Mouse (Mus musculus) CD8-positive naive resting alpha-beta T cell, adult 2 months (primary cell): ENCODE results near the gene Plin4.

Source experiments
- DNase-seq, 2 experiments: peaks; one replicate each; pipeline ENCODE4 v3.0.0; 2022; ENCODE audit warnings: low read depth in 2 of 2, low spot score in 2 of 2

Gene Plin4

DNA sequence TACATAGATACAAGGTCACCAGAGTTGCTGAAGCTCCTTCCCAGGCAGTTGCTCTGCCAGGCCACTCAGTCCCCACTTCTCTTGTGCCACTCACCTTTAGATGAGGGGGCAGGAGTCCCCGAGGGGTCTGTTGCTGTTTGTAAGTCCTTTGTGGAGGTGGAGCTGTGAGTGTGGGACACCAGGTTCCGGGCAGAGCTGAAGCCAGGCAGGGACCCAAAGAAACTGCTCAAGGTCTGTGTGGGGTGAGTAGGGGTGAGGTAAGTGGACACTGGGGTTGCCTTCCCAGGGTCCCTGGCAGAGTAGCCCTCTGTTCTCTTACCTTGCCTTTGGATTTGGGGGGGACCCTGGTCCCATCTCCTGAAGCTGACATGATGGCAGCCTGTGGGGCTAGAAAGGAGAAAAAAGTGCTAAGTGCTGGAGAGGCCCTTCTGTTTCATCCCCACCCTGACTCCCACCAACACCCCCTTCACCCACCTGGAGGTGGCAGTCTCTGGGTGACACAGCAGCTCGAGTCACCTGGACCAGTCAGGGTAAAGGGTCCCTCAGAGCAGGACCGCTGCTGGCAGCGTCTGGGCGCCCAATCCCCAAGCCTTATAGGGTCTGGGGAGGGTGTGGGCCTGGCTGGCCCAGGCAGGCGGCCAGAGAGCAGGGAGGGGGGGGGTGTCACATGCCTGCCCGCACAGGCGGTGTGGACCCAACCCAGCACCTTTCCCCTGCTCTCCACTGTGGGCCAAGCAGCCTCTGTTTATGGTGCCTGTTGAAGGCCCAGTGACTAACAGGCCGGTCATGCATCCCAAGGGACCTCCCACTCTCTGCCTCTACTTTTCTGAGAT is at the start of gene Plin4:
Plin4 (minus strand) TSS at position 585 of the 833 bp plus-strand sequence.
- DNase-seq = no peak

DNA sequence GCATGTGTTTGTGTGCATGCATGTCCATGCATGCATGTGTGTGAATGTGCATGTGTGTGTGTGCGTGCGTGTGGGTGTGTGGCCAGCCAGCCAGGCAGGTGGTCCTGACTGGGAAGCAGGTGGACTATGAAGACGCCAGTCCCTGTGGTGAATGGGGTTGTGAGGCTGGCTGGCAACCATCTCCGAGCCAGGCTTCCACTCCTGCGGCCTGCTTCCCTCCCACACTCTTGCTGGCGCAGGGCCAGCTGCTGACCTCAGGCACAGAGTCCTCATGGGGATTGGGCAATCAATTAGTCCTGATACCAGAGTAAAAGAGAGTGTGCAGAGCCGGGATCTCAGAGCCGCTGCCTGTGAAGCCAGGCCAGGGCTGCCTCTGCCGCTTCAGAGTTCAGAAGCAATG is 44.0 kb upstream of the Plin4 start:
- DNase-seq = no peak

DNA sequence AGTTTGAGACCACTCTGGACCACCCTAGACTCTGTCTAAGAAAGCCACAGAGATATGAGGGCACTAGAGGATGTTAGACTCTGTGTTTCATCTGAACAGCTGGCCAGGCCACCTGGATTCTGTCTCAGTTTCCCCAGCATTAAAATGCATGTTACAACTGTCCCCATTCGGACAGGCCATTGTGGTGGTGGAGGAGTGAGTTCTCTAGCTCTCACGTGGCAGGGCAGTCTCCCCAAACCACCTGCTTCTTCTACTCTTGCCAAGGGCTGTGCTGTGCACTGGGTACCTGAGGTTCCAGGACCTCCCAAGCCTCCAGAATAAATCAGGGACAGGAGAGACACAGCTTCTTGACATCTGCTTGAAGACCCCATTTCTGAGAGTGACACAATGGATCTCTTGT is 40.3 kb upstream of the Plin4 start:
- no peak for DNase-seq

DNA sequence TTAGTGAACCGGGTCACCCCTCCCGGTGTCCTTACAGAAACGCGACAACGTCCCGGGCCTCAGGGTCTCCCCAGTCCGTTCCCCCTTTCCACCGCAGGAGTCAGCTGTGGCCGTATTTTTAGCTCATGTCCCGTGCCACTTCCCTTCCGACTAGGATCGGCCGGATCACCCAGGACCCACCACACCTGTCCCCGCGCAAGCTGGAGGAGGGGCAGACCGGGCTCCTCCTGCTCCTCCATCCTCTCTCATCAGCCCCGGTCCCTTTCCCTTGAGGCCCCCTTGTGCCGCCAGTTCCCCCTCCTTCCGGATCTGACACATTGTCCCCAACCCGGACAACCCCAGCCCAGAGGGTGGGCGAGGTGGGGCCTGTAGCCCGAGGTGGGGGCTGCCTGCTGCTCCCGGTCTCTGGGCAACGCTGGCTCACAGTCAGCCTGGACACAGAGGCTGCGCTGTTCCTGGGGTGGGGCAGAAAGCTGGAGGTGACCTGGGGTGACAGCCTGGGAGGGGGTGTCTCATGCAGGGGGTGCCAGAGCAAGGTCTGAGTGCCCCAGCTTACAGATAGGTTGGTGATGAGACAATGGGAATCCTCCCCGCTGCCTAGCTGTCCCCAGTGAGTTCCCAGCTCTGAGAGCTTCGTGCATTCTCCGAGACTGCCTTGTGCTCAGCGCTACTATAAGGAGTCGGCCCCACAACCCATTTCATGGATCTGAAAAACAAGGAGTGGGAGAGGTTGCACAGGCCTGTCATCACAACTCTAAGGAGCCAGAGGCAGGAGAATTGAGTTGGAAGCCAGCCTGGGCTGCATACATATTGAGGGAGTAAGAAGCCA is 39.4 kb upstream of the Plin4 start:
- DNase-seq = no peak

DNA sequence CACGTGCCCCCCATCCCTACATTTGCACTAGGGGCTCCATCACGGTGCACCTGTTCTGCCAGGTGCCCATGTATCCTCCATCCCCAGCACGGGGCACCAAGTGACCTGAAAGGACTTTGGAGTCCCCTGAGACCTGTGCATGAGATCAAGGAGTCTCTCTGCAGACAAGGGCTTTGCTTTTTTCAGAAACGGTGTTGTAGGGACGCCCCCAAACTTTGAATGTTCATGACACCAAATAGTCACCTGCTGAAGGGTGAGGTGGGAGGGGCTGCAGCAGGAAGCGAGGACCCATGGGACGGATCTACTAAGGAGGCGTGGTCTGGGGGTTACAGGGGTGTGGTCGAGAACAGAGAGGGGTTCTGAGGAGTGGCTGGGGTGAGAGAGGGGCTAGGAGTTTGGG is 38.7 kb upstream of the Plin4 start:
- no peak for DNase-seq

DNA sequence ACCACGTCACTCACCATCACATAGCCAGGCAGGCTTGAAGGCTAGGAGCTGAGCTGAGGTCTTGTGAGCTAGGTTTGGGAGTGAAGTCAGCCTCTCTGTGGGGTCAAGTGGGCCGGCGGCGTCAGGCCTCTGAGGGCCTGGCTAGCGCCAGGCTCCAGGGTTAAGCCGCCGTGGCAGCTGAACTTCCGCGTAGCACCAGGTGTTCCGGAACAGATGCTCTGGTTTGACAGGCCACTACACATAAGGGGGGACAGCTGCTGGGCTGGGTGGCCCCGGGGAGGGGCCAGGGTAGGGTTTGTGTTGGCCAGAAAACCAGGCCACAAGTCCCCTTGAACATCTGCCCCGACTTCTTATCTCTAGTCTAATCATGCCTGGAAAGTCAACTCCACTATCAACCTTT is 37.8 kb upstream of the Plin4 start:
- no peak for DNase-seq

DNA sequence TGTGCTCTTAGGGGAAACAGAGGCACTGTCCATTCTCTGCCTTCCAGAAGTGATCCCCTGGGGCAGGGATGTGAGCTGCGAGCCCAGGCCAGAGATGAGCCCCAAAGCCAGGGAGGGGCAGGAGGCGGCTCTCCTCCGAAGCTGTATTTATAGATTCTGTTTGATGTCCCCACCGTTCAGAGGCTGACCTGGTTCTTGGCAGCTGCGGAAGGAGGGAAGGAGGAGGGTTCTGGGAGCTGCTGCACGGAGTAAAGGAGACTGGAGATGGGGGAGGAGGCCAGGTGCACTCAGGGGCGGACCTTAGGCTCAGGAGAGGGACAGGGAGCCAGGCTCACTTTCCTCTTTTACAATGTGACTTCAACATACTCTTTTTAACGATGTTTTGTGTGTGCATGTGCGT is 36.5 kb upstream of the Plin4 start:
- DNase-seq = no peak

DNA sequence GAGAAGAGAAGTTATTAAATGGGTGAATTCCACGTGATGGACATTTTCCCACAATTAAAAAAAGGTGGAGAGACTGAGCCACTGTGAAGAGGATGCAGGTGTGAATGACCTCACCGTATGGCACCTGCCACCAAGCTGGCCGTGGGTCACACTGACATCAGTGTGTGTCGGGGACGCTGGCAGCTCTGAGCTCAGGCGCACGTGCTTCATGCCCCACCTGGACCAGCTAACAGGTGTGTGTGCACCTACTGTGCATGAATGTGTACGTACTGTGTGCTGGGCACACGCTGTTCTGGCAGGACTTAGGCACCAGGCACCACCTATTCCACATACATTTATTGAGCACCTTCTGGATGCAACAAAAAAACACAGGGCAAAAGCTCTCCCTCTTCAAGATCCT is 34.9 kb upstream of the Plin4 start:
- DNase-seq = no peak

DNA sequence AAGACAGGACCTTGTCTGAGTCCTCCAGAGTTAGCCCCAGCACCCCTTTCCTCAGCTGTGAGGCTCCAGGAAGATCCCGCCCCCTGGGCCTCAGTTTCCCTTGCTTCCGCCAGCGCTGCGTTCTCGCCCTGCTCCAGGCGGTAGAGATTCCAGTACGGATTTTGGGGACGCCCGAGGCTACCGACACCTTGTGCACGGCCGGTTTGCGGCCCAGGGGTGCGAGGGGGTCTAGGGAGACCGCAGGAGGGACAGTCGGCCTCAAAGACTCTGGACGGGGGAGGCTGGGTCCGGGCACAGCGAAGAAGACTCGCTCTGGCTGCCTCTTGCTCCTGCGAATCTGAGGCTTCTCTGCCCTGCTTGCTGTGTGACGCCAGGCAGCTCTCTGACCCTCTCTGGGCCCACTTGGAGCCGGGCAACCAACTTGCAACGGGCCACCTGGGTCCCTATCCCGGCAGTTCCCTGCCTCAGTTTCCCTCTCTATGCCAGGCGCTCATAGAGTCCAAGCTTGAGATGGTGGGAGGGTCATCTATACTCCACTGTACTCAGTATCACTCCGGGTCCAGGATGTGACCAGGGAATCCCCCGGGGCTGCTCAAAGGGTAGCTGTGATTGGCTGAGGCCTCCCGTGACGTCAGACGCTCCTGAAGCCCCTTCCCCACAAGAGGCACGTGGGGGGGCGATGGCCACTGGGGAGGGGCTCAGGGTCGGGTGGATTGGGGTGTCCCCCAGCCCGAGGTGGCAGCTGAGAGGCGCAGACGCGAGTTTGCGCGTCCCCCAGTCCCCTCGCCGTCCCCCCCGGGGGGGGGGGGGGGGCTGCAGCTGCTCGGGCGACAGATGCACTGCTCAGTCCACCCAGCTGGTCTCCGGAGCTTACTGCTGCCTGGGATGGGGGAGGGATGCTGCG is 32.4 kb upstream of the Plin4 start:
- DNase-seq = no peak

DNA sequence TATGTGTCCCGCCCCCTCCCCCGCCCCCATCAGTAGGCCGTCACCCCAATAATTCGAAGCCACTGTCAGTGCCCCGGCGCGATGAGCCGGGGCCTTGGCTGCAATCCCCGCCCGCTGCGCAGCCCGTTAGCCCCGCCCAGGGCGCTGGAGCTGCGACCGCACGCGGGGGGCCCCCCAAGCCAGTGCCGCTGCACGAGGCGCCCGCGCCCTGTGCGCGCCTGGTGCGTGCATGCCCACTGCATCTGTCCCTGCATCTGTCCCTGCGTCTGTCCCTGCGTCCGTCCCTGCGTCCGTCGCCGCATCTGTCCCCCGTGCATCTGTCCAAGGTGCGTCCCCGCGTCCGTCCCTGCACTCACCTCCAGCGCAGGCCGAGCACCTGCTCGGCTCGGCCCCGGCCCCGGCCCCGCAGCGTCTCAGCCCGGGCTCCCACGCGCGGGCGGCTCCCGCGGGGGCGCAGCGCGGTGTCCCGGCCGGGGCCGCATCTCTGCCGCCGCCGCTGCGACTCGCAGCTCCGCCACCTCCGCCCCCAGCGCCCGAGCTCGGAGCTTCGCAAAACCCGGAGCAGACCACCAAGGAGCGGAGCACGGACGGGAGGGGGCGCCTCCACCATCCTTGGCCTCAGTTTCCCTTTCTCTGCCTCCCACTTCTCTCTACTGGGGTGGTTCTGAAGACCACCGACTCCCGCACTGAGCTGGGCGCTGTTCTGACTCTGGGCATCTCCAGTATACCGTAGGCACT is 30.4 kb upstream of the Plin4 start, which contains the start of gene Sema6b:
Sema6b (minus strand) TSS at position 486 of the 738 bp plus-strand sequence.
- peak in 1 of 2 experiments; percentile 26 for DNase-seq

DNA sequence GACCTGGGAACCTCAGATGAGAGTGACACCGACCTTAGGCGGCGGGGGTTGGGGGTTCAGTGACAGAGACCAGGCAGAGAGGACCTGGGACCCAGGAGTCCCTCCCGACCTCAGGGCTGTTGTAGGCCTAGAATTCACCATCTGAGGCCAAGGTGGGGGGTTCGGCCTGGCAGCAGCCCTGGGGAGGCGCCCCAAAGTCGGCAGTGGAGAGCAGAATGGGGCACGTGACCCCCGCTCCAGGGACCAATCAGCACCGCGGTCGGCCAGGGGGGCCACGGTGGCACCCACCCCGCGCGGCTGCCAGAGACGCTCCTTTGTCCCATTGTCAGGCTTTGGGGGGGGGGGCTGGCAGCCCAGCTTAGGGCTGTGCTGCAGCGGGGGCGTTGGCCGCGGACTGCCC is 29.8 kb upstream of the Plin4 start:
- no peak for DNase-seq

DNA sequence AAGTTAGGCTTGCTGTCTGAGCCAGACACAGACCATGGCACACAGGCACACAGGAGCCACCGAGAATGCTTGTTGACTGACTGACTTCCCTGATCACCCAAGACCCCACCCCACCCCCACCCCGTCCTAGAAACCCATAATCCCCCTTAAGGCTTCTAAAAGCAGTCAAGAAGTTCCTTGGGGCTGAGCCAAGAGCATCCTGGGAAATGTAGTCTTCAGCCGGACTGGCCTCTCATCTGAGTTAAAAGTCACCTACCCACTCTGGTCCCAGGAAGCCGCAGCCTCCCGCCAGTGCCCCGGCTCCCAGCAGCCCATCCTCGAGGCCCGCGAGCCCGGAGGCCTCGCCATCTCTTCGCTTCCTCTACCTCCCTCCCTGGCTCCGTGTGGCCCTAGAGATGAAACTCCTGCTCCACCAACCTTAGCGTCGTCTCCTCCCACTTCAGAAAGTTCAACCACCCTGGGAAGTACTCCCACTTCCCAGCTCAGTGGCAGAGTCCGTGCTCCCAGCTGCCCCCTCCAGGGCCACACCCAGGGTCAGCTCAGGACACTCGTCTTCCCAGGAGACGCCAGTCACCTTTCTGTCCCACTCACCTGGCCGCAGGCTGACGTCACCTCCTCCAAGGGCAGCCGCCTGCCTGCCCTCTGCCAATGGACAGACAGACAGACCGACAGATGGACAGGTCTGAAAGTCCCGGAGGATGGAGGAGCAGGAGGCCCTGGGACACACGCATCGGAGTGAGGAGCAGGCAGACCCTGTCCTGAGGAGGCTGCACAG is 28.4 kb upstream of the Plin4 start:
- no peak for DNase-seq

DNA sequence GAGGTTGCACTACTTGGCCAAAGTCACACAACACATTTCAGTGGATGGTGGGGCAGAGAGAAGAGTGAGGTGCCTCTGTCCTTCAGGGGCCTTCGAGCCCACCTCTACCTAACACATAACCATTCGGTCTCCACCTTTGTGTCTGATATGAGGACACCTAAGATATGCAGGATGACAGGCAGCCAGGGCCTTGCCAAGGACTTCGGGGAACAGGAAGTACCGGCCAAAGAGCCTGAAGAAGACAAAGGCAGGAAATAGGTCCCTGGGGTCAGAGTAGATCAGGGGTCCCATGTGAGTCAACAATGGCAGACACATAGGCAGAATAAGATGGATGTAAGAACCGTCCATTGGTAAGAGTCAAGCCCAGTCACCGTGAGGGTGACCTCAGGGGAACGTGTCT is 27.0 kb upstream of the Plin4 start:
- no peak for DNase-seq

DNA sequence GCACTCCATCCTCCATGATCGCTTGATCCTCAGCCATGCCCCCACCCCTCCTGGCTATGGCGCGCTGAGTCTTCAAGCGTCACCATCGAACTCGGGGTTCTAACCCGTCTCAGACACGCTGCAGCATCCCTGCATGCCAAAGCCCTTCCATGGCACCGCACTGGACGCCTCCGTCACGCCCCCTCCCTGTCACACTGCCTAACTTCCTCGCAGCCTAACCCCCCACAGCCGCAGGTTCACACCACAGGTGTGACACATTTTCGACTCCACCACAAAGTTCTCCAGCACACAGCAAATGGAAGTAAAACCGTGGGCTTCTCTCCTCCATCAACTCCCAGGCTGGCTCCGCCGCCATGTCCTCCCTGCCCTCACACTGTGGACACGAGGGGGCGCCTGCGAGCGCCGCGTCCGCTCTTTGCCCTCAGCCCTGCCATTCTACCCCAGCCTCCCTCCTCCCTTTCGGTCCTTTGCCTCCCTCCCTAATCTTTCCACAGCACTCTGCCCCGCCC is 24.9 kb upstream of the Plin4 start:
- DNase-seq = peak; percentile 67 to 82

DNA sequence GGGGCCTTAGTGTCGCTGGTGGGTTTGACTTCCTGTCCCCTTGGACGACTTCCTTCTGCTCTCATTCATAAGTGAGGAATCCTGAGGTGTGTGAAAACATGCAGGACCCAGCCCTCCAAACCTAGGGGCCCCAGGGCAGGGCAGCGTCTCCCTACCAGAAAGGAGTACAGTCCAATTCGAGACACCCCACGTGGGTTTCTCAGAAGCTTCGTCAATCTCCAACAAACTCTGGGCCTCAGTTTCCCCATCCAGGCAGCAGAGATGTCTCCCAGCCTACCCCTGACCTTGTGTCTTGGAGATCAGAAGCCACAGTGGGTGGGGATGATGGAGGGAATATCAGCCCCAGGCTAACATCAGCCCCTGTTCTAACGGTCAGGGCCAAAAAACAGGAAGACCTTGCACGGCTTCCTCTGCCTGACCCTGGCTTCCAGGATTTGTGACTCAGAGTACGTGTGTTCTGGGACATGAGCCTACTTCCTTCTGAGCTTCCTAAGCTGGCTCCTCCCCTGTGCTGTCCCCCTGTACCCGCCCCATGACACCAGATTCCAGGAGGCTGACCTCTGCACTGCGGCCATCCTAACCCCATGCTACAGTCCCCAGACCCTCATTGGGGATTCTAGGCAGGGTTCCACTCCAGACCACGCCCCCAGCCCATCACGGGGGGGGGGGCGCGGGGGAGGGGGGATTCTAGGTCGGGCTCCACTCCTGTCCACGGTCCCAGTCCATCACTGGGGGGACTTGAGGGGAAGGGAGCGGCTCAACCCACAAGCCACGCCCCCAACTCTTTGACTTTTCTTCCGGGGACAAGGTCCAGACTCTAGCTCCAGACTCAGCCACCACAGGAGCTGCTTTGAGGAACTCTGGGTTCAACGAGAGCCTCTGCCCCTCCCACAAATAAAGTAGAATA is 24.1 kb upstream of the Plin4 start:
- DNase-seq = no peak

DNA sequence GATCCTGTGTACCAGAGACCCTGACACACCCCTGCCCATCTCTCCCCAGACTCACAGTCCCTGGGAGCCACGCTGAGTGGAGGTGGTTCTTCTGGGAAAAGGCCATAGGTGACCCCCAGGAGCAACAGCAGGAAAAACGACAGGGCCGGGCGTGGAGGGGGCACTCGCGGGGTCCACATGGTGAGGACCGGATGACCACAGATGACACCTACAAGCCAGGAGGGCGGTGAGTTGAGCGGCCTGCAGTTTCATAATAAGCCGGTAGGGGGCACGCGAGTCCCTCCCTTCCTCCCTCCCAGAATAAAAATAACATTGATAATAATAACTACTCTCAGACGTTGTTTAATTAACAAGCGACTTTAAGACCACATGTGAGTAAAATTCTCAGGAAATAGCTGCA is 23.1 kb upstream of the Plin4 start:
- DNase-seq = peak; percentile 70 to 75

DNA sequence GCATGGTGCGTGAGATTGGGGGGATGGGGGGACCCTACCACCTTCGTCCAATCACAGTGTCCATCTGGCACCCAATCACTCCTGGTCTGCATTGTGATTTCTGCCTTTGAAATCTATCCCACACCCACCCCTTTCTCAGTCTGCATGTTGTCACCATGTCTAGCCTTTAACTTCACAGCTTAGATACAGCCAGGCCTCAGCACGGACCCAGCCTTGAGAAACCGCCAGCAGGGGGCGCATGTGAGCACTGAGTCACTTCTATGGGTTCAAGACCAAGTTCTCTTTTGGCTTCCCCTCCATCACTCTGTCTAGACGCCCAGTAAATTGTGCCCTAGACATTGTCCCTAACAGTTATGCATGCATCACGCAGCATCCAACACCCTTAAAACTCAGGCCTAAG is 22.2 kb upstream of the Plin4 start:
- peak; percentile 72 to 79 for DNase-seq

DNA sequence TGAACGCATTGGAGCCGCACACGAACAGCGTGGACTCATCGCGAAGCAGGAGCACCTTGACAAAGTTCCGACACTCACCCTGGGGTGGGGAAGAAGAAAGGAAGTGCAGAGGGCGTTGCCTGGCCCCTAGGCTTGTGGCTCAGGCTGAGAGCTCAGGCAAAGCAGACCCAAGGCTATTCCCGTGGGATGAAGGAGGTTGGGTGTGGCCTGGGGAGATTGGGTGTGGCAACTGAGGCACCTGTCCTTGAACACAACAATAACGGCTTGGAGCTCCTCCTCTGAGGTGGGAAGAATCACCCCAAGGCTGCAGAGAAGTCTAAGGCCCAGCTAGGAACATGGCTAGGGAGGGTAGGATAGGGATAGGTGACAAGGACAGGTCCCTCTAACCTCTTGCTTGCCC is 21.5 kb upstream of the Plin4 start:
- DNase-seq = no peak

DNA sequence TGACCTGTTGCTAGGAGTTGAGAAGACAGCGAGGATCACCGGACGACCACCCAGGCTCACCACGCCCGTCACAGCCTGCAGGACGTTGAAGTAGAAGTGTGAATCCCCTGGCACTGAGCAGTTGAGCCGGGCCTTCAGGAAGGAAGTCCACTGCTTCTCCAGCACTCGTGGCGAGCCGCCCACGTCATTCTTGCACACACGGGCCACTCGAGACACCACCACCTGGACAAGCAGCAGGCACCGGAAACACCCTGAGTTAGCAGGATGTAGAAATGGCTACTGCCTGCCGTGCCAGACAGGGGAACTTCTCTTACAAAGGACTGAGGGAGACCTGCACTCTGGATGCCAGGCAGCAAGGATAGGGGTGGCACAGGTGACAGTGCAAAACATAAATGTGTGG is 18.6 kb upstream of the Plin4 start:
- DNase-seq = no peak
